Mouse (Mus musculus) gastrocnemius, postnatal 14 days (tissue): ENCODE data around the gene Abat. TPM values are rescaled to one million over a fixed set of nuclear protein-coding genes. Genes with fewer than 3 reads are reported as not detected.

ENCODE experiments used
- DNase-seq: peaks from one replicate; pipeline ENCODE4 v3.0.0; 2021; ENCODE audit warnings: mixed read lengths
- intact Hi-C: fragments of 180-260 bp; cut with DNase I; formaldehyde crosslinking; loops from one replicate; pipeline ENCODE4 v1.15.1; 2025; ENCODE audit warnings: low total_unique reads
- microRNA-seq, 2 experiments: library from miRNA; unstranded; fragments of <30 nt; microRNA quantifications; one replicate each; pipeline ENCODE4 v1.2.0; 2021
- total RNA-seq, 2 experiments: library from RNA; stranded (reverse); gene quantifications; 2 replicates each; pipeline ENCODE4 v1.2.3; 2021

The Abat gene
- total RNA-seq, 2 experiments from 2014 or later: 5.5 to 6.4 TPM

DNA sequence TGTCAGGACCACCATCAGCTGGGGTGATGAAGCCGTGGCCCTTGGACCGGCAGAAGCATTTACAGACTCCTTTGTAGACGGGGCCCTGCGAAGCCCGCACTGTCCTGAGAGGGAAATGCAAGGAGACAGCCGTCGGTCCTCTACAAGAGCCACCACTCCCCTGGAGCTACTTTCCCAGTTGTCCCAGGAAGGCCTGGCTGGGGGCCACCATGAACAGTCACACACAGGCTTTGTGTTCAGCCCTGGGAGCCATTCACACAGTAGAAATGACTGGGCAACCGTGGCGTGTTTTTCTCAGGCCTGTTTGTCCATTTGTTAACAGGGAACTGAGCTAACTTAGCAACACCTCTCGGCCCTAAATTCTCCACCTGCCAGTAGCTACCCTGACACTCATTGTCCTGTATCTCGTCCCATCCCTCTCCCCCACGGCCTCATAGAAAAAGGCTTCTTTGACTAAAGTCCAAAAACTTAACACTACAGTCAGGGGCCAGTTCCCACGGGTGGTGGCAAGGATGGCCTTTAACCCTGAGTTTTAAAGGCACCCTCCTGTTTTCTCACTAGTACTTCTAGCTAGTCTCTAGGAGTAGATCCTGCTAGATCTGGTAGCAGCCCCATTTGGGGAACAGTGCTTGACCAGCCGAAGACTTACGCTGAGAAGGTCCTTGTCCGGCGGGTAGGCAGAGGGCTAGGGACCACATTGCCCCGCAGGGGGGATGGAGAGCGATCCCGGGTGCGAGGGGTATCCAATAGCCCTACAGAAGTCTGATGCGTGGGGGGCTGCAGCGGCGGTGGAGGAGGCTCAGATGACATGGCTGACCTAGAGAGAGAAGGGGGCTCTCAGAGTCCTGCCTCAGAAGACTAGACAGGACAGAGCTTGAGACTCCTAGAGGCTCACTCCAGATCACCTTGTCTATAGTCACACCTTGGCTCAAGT lies 150.6 kb downstream of the Abat start:
- DNase-seq: no peak
- intact Hi-C loops: no loop called here

DNA sequence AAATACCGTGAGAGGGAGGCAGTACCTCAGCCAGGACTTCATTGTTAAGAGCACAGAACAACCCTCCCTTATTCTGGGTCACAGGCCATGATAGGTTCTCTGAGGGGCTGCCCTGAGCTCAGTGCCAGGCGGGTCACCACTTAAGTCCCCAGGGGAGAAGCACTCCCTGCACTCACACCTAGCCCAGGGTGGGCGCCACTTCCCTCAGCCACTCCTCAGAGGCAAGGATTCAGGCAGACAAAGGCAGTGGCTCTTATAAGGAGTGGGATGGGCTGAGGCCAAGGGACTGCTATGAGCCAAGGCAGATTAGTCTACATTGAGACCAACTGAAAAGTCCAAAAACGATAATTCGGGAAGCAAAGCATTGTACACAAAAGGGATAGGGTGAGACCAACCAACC lies 152.1 kb downstream of the Abat start:
- peak; percentile 40 for DNase-seq
- intact Hi-C loops: no loop called here

DNA sequence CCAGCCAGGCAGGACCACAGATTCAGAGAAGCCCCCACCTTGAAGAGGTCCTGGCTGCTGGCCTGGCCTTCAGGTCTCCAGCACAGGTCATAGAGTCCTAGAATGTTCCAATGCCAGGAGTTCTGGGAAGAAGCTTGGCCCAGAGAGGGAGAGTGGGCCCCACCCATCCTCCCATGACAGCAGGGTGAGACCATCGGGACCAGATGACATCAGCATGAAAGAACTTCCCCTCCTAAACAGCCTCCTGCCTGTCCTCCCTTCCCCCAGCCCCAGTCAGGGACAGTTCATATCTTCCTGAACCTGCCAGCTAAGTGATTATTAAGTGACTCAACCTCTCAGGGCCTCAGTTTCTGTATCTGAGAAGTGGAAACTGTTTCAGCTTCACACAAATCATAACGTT lies 153.2 kb downstream of the Abat start:
- peak; percentile 38 for DNase-seq
- intact Hi-C loops: no loop called here

DNA sequence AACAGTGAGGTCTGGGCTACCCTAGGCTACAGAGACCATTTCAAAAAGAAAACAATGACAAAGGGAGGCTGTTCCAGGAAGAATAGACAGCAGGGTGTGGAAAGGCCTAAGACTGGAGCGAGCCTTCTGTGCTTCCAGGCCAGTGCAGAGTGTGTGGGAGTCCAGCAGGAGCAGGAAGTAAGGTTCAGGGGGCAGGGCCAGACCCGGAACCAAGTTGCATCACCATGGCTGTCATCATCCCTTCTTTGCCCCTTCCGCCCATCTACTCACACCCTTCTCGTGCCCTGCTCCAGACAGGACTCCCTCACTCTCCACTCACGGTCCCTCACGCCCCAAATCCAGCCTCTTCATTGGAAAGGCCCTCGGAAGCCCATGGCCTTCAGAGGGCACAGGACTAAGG lies 154.0 kb downstream of the Abat start:
- DNase-seq: no peak
- intact Hi-C loops: no loop called here

- intact Hi-C loops: no loop called here
- DNase-seq: no peak
Observed at GRCm38 (mm10) chr16:8667814-8668213, 154.6 kb downstream of the Abat start.

DNA sequence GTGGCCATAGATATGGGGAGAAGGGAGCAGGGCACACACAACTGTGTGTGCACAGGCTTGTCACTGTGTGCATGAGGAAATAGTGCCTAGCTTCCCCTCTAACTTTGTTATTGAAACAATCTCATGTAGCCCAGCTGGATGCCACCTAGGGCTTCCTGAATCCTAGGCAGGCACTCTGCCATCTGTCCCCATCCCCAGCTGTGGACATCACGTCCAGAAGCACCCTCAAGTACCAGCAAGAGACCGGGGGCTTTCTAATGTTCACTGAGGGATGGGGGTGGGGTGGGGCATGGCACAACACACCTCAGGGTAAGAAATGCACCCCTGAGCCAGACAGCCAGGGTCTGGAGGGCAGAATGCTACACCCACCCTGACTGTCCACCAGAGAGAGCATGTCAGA lies 155.2 kb downstream of the Abat start:
- intact Hi-C loops: no loop called here

GRCm38 (mm10) chr16:8669432-8669831 lies 156.2 kb downstream of the Abat start:
- no peak for DNase-seq
- intact Hi-C loops: no loop called here

More for the DNA sequence above, 155.2 kb downstream of the Abat start:
- DNase-seq: no peak

- no peak for DNase-seq
- intact Hi-C loops: no loop called here
Observed at GRCm38 (mm10) chr16:8670041-8671035, 157.1 kb downstream of the Abat start.

Small RNA genes lying within 50 kb of the gene (microRNA-seq; reads per million reads assigned to microRNA genes)
- 0 reads per million in 2 experiments for gene Gm22137

Other genes with a start within 250 kb of the Abat start
- not detected for gene Tmem114, start 88.3 kb upstream of the Abat start, total RNA-seq
- 10 to 100 TPM; 61.1 to 67.3 TPM for gene Mettl22, start 42.6 kb upstream of the Abat start, total RNA-seq
- 10 to 100 TPM; 19.3 to 22.6 TPM for gene Pmm2, start 124.2 kb downstream of the Abat start, total RNA-seq
- 10 to 100 TPM in 1 of 2 experiments, 1 to 10 TPM in 1; 9.2 to 10.4 TPM for gene Tmem186, start 124.3 kb downstream of the Abat start, total RNA-seq
- gene Carhsp1, start 158.7 kb downstream of the Abat start, total RNA-seq: 10 to 100 TPM; 12.7 to 13.2 TPM
- not detected for gene Gm5767, start 167.3 kb downstream of the Abat start, total RNA-seq